Mouse (Mus musculus) left cerebral cortex, adult 11 months (tissue): ENCODE data around the gene Mapkapk2.

ENCODE experiments used
- DNase-seq: peaks from one replicate; pipeline ENCODE4 v3.0.0; 2022; ENCODE audit warnings: low spot score

Mapkapk2 gene

DNA sequence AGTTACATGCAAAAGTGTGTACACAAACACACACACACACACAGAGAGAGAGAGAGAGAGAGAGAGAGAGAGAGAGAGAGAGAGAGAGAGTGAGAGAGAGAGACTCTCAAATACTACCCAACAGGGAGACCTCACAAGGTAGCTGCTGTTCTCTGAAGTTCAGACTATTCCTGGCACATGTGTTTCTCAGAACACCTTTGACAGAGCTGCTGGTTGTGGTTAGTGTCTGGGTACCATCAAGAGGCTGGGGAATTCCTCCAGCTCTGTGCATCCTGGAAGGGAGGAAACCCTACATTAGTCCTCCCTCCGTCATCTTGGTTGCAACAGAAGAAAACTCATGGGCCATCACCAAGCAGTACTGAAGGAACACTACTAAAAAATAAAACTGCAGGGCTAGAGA is 16.9 kb downstream of the Mapkapk2 start:
- no peak for DNase-seq

DNA sequence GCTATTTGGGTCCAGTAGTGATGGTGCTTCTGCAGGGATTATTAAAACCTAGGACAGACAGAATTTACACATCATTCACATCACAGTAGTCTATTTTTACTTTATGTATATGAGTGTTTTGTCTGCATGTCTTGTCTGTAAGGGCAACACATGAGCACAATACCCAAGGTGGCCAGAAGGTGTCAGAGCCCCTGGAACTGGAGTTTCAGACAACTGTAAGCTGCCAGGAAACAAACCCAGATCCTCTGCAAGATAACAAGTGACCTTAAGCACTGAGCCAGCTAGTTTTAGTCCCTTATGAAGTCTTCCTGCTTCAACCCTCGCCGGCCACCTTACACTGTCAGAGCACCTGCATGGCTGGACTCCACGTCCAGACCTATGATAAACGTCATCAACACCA is 17.9 kb downstream of the Mapkapk2 start:
- DNase-seq, result no peak

DNA sequence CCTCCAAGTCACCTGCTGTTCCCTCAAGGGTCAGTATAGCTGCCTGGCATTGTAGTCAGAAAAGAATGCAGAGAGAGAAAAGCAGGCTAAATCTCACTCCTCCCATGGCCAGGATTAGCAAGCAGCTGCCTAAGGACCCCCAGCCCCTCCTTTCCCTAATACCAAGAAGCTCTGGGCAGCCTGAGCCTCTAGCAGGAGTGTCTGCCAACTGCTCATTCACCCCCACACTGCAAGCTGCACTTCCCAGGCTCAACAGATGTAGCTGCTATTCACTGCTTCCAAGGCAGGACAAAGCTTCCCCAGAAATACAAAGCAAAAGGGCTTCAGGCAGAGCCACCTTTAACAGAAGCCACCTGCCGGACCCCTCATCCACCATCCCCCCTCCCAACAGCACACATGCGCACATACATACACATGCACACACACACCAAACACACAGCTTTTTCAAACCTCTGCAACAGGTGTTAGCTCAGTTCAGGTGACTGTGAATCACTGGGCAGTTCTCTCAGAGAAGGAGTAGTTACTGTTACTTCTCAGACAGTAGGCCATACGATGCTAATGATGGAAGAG is 18.8 kb downstream of the Mapkapk2 start:
- DNase-seq, result peak; percentile 50

DNA sequence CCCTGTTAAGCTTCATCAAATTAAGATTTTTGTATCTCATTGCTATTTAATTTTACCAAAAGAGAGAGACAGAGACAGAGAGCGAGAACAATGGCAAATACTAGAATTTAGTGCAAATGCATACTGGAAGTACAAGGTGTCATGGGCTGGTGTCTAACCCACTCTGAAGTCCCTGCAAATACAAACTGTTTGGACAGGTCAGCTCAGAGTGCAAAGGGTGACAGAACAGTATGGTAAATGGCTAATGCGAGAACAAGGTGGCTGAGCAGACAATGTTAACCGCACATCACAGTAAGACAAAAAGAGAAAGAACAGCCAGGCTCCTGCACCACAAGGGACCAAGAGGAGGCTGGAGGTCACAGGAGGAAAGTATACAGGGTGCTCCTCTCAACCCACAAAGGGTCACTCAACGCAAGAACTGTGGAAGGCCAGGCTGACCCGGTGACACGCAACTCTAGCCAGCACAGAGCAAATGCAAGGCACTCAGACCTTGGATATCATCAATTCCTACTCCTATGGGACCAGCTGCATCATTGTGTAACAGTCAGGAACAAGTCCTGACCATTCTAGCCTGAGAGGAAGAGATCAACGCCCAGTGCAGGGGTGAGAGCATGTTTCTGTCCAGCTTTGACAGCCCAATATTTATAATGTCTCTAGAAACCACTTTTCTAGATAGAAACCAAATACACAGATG is 22.4 kb downstream of the Mapkapk2 start:
- no peak for DNase-seq

DNA sequence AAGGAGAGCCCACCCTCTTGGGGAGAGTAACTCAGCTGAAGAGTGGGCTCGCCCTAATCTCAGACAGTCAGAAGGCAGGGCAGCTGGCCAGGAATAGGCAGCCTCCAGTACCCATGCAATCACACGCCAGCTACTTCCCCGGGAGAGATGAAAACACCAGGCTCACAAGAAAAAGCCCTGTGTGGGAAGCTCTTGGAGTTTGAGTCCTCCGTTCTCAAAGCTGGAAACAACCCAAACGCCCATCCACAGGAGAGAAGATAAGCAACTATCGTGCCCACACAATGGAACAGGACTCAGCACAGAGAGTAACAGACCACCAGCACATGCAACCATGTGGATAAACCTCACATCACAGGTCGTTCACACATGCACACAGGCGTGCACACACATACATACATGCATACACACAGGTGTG is 23.1 kb downstream of the Mapkapk2 start:
- DNase-seq, result peak; percentile 51

DNA sequence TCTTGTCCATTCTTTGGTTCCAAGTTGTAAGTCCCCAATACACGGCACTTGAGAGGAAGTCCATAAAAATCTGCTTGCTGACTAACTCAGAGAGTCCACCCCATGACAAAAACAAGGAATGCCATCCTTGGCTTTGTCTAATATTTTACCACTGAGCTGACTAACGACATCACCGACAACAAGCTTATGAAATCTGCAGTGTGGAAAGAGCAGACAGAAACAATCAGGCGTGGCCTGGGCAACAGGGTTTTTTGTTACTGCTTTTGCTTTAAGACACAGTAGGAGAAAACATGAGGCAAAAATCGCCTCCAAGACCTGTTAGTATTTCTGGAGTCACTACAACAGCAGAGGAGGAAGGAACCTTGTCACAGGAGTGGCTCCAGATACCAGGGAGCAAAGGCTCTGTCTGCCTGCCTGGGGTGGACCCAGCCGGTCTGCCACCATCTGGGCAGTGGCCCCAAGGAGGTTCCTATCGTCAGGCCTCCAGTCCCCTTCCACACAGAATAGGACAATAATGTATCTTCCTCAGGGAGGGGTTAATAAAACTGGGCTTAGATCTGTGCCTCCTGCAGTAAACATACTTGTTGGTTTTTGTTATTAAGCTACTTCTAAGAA is 25.1 kb downstream of the Mapkapk2 start:
- DNase-seq, result no peak

DNA sequence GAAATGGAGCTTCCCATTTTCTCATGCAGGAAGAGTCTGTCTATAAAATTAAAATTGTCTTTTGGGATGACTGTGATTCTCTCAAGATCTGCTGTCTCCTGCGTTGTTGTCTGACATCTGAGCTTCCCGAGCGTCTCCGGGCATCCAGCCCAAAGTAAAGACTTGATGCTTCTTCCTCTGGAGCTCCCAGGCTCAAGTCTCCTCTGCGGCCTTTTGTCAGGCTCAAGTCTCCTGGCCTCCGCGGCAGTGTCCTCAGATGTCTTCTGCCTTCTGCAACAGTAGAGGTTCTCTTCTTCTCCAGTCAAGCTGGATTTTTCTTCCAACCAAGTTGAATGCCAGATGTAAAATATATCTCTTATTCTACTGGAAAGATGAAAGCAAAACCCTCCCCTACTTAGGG is 28.6 kb downstream of the Mapkapk2 start:
- DNase-seq, result no peak

DNA sequence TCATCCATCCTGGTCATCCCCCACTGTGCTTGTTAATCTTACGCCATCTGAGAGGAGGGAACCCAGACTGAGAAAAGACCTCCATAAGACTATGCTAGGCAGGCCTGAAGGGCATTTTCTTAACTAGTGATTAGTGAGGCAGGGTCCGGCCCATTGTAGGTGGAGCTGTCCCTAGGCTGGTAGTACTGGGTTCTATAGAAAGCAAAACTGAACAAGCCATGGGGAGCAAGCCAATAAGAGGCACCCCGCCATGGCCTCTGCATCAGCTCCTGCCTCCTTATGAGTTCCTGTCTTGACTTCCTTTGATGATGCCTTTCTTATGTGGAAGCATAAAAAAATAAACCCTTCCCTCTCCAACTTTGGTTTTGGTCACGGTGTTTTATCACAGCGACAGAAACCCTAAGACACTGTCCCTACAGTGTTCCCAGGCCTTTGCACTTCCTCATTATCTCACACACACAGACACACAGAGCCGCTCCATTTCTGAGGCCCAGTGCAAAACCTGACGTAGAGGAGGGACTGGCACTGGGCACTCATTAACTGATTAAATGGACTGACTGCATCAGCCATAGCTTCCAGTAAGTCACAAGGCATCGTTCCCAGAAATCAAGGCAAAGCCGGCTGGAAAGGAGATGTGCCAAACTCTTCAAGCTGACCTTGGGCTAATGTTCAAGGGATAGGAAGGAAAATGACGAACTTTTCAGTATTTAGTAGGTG is 29.5 kb downstream of the Mapkapk2 start:
- no peak for DNase-seq

DNA sequence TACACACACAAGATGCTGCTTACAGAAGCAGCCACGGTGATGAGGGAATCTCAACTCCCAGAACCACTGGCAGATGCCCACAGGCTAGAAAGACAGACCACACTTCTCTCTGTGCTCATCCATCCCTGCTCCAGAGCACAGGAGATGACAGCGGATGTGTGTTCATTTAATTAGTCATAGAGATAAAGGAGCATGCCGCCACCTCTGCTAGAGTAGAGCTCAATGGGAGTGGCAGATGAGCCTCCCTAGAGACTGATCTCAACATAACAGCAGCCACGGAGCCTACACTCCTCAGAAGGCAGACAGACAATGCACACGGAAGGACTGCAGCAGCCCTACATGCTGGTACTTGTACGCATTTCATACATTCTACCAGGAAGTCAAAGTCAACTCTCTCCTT is 33.4 kb downstream of the Mapkapk2 start:
- DNase-seq, result no peak

DNA sequence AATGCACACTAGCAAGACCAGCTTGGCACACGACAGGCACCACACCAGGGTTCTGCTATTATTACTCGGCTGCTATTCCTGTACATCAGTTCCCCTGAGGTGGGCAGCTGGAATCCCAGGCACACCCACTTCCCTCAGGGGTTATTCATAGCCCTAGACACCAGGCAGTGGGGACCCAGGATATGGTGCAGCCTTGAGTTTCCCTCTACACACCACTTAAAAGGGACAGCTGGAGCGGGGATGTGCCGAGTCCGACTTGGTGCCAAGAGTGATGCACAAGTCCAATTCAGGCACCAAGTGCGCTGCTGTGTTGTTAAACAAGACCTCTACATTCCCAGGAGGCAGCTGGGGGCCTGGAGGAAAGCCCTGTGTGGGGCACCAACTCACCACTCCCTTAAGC is 34.8 kb downstream of the Mapkapk2 start:
- DNase-seq, result peak; percentile 46

DNA sequence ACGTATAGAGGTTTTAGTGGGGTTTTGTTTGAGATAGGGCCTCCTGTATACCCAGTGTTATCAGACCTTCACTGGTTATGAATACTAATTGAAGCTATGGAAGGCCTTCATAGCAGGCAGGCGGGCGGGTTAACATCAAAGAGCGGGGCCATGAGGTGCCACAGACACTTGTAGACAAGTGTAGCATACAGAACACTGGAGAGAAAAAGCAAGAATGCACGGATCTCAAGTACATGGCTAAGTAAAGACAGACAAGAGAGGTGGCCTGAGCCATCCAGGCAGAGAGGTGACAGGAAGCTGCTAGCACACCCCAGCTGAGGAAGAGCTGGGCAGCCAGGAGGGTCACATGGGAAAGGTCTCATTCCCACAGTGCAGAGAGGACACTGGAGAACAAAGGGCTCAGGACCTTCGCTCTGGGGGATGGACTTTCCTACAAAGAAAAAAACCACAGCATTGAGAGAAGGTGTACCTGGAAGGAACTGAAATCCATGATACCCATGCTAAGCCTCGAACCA is 35.8 kb downstream of the Mapkapk2 start:
- no peak for DNase-seq

DNA sequence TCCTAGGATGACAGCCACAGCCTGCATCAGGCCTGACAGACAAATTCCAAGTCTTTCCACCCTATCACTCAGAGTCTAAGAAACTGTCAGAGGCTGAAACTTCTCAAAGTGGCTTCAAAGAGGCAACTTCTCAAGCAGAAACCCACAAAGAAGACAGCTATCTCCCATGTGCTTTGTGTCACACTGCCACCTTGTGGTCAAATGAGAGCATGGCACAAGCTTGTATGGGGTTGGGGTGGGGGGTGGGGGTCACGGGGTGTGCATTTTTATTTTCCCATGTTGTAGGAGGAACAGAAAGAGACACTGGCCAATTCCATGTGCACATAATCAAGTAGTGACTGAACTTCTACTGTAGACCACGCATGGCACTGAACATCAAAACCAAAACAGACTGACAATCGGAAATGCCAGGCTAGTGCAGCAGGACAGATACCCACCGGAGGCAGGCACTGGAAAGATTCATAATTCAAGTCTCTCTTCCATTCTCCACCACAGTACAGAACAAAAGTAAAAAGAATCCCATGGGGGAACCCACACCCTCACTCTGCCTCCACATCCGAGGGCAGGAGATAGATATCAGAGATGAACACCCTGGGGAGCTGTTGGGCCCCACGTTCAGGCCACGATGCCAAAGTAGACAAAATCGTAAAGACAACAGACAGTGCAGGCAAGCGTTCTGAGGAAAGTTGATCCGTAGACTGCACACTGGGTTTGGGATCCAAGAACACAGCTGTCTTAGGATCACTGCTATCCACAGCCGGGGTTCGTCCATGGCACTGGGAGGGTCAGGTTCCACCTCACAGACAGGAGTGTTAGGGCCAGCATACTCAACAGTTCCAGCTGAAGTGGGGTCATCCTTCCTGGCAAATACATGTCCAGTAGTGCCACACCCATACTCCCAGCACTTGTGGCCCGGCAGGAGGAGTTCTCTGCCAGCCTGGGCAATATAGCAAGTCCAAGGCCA is 37.1 kb downstream of the Mapkapk2 start:
- no peak for DNase-seq

DNA sequence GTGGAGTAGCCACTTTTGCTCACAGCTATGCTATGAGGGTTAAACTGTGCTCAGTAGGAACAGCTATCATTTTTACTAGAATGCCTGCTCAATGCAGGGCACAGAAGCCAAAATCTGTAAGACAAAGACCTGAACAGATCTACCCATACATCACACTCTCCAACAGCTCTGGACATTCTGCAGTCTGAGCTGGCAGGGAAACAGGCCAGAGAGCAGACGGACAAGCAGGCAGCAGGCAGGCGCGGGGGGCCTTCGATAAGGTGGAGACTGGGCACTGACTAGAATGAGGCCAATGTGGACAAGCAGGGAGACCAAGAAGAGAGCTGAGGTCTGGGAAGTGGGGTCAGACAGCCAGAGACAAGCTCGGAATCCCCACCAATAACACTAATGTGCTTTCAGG is 37.8 kb downstream of the Mapkapk2 start:
- DNase-seq, result no peak

DNA sequence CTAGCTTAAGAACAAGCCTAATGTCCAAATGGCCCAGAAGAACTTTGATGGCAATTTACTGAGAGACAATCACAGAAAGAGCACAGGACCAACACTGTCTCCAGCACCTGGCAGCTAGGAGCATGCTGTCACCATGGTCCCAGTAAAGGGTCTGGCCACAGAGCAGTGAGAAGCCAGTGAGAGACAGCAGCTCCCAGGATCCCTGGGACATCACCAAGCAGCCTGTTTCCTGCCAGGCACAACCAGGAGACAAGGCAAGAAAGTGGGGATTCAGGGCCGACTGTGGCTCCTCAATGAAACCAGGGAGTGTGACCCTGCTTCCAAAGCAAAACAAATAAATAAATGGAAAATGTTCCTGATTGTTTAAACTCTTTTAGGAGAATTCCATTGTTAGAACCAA is 38.2 kb downstream of the Mapkapk2 start:
- DNase-seq, result no peak

DNA sequence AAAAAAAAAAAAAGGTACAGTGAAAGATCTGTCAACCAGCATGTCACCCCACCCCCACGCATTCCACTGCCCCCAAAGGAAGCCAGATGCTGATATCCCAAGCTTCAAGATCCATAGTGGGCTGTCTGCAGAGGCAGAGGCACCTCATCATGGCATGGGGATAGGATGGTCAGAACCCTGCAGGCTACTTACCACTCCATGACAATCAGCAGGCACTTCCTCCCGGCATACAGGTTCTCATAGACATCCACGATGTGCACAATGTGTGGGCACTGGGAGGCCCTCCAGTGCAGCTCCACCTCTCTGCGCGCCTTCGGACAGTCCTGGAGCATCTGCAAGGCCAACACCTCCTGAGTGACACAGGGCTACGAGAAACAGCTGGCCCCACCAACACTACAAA is 39.2 kb downstream of the Mapkapk2 start:
- DNase-seq, result no peak

DNA sequence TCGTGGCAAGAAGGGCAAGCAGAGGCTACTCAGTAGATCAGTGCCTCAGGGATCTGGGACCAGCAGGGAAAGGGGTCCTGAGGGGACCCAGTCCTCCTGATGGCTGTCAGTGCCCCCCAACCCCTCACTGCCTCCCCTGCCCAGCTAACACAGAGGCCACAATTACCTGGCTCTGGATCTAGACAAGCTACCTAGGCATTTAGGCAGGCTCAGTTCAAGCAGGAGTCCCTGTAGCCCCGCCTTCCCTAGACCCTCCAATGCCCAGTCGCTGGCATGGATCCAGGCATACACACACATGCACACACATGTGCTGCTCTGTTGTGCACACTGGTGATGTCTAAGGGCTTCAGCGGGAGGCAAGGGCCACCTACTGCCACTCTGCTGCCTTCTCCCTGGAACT is 43.4 kb downstream of the Mapkapk2 start:
- no peak for DNase-seq

DNA sequence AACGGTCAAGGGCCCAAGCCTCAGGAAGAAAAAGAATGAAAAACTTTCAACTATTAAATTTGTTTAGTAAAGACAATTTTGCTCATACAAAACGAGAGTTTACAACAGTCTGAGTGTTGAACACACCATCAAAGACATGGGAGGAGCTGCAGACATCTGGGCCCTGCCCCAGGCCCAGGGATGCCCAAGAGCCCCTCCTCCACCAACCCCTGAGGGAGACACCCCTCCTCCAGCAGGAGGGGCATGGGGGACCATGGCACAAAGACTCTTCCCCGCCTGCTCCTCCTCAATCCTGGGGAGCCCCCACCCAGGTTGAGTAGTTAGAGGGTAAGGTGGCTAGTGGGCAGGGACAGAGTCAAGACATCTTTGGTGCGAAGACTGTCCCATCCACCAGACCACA is 44.0 kb downstream of the Mapkapk2 start:
- DNase-seq, result no peak

DNA sequence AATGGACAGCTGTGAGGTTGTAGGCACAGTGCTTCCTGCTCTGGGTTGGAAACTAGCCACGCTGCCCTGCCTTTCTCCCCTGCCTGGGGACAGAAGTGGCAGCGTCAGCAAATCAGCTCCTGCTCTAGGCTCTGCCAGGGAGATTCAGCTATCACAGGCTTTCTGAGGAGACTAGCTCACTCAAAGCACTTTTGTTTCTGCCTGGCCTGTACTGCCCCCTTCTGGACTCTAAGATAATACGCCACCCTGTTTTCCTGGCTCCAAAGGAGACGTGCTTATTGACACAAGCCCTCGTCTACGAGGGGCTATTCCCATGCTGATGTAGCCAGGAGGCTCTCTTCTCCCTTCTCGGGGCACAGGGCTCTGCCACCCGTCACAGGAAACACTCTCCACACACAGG is 44.4 kb downstream of the Mapkapk2 start:
- peak; percentile 64 for DNase-seq

DNA sequence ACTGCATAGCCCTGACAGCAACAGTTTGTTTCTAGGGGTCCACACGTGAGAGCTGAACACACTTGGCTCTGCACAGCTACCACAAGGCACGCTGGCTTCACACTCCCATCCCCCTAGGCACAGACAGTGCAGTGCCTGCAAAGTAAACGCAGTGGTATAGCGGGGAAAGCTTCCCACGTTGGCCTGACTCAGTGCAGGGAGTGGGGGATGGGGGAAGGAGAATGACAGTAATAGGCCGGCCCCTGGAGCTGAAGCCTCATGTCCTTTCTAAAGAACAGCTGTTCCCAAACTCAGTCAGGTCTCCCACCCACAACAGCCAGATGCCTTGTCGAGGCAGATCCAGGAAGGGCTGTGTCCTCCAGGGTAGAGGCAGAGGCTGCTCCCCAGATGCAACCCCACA is 46.6 kb downstream of the Mapkapk2 start:
- DNase-seq, result no peak

DNA sequence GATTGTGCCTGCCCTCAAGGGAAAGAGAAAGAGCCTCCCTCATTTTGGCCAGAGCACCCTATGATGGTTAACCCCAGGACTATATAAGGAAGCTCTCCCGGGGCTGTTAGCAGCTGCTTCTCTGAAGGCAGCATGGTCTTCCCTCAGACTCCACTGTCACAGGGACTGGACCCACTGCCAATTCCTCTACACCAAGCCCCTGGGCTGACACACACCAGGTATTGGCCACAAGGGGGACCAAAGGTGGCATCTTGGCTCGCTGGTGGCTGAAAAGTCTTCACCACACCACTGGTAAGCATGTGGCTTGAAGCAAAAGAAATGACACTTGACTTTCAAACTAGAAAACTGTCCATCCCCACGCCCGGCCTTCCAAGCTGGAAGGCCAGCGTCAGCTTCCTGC is 47.0 kb downstream of the Mapkapk2 start:
- DNase-seq, result no peak

DNA sequence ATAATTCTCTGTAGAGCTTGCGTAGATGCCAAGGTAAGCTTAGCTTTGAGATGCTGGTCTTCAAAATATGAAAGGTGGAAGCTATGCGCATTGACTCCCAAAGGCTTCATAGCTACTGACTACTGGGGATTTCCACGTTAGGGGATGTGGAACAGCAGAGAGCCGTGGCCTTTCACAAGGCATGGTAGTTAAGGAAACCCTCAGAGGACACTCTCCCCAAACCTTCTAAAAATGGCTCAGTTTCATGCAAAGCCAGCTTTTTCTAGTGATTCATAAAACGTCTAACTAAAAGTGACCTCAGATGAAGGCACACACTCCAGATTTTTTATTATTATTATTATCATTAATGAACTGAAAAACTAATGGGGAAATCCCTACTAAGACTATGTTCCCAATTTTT is 47.6 kb downstream of the Mapkapk2 start:
- no peak for DNase-seq

DNA sequence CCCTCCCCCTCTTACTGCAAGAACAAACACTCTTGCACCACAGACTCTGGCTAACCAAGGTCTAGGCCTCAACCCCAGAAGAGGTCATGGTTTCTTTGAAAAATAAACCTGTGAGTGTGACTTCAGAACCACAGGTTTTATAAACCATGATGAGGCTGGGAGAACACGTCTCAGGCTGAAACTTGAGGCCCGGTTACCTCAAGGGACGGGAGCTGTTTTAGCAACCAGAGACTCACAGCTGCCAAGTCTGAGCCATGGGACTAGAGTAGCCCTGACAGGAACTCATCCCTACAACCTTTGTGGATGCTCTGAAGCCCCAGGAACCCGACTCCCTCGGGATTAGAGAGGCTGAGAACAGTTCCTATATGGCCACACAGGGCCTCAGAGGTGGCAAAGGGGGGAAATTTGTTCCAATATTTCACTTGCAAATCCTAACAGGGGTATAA is 48.2 kb downstream of the Mapkapk2 start:
- DNase-seq, result no peak
